Mouse (Mus musculus): ENCODE measurements at regions not wholly inside any gene's neighbourhood (a gene's known extent, or its start where the extent isn't known, plus 50 kb on each side); places are given as distances from the start of the nearest gene placed in this dataset.

DNA sequence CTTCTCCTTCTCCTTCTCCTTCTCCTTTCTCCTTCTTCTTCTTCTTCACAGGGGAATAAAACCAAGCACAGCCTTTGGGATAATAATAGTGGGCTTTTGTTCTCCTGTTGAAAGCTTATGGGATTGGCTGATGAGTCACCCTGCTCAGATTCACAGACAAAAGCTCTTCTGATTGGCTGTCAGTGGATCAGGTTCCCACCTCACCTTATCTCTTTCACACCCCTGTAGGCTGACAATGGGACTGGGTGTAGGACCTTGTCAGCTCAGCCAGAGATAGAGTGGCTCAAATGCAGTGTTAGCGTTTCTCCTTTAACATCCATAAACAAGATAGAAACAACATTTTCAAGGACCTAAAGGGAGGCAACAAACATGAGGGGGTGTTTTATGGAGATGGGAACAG, 263.9 kb downstream of the Ndfip2 start:
- ATAC-seq (ENCODE audit: extremely low read depth, insufficient number of reproducible peaks, low FRiP score, poor library complexity, severe bottlenecking) = no peak

DNA sequence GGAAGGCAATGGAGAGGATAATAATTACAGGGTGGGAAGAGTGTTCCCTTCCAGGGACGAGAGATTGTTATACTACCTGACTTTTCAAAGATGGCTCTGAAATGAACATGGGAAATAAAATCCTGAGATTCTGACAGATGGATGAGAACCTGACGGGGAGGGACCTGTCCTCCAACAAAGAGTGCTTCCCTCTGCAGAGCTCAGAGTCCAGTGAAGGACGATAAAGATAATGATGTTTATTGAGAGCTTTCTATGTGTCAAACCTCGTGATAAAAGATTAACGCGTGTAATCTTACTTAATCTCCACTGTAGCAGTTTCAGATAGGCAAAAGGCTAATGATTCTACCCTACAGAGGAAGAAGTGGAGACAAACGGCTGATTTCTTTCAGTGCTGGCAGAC, 260.3 kb downstream of the Ndfip2 start:
- Histone ChIP-seq H3K9me3 (replicated peaks) (peaks cover 50% of the 10 kb centered on the region), H3K36me3 (replicated peaks) (no peaks in the 10 kb centered on the region), H3K4me1 (ENCODE audit: insufficient read depth, low read depth, low read length) (no peaks in the 10 kb centered on the region), H3K27me3 (ENCODE audit: insufficient read depth, low read length) (no peaks in the 10 kb centered on the region), H3K4me3 (ENCODE audit: low read depth, low read length) (no peak overlapping the region)
- TF ChIP-seq GATA1 (IDR thresholded peaks at IDR 0.05; ENCODE audit: borderline replicate concordance, low read length) (no peak), TAL1 (conservative IDR thresholded peaks at IDR 0.05; ENCODE audit: low read depth, low read length) (no peak), GATA2 (IDR thresholded peaks at IDR 0.05; ENCODE audit: borderline replicate concordance, low read depth, low read length) (no peak), CTCF (IDR thresholded peaks at IDR 0.05; ENCODE audit: low read depth, low read length) (no peak), POLR2AphosphoS5 (IDR thresholded peaks at IDR 0.05; ENCODE audit: insufficient replicate concordance, low read depth, low read length) (no peak)
- ATAC-seq (ENCODE audit: extremely low read depth, insufficient number of reproducible peaks, low FRiP score, poor library complexity, severe bottlenecking) = no peak
- no peak for DNase-seq (ENCODE audit: low spot score)

More for the DNA sequence above, 263.9 kb downstream of the Ndfip2 start:
- Histone ChIP-seq H3K36me3 (replicated peaks) (no peaks in the 10 kb centered on the region), H3K4me3 (ENCODE audit: low read depth, low read length) (no peak overlapping the region), H3K27me3 (ENCODE audit: insufficient read depth, low read length) (no peaks in the 10 kb centered on the region), H3K4me1 (ENCODE audit: insufficient read depth, low read depth, low read length) (no peaks in the 10 kb centered on the region), H3K9me3 (replicated peaks) (peaks cover 39% of the 10 kb centered on the region)
- TF ChIP-seq TAL1 (conservative IDR thresholded peaks at IDR 0.05; ENCODE audit: low read depth, low read length) = no peak
- TF ChIP-seq GATA2 (IDR thresholded peaks at IDR 0.05; ENCODE audit: borderline replicate concordance, low read depth, low read length) = no peak
- TF ChIP-seq POLR2AphosphoS5 (IDR thresholded peaks at IDR 0.05; ENCODE audit: insufficient replicate concordance, low read depth, low read length) = no peak
- no peak for TF ChIP-seq CTCF (IDR thresholded peaks at IDR 0.05; ENCODE audit: low read depth, low read length)
- TF ChIP-seq GATA1 (IDR thresholded peaks at IDR 0.05; ENCODE audit: borderline replicate concordance, low read length) = no peak
- DNase-seq (ENCODE audit: low spot score) = no peak

DNA sequence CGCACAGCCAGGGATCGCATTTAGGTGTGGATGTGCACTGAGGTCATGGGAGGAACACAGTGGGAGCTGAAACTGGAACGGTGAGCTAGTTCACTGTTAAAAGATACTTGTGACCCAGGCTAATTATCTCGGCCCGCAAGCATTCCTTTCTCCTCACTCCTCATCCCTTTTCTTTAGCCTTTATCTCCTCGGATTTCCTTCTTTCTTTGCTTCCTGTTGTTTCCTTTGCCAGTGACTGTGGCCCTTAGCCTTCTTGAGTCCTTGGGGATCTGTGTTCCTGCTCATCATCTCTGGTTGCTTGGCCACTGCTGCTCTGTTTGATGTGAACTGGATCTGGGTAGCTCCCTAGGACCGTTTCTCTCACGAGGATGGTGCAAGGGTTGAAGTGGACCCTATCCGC, 256.0 kb downstream of the Ndfip2 start:
- Histone ChIP-seq H3K9me3 (replicated peaks) (peaks cover 56% of the 10 kb centered on the region), H3K4me1 (ENCODE audit: insufficient read depth, low read depth, low read length) (no peaks in the 10 kb centered on the region), H3K27me3 (ENCODE audit: insufficient read depth, low read length) (no peaks in the 10 kb centered on the region), H3K36me3 (replicated peaks) (no peaks in the 10 kb centered on the region), H3K4me3 (ENCODE audit: low read depth, low read length) (no peak overlapping the region)
- TF ChIP-seq POLR2AphosphoS5 (IDR thresholded peaks at IDR 0.05; ENCODE audit: insufficient replicate concordance, low read depth, low read length) (no peak), TAL1 (conservative IDR thresholded peaks at IDR 0.05; ENCODE audit: low read depth, low read length) (no peak), GATA2 (IDR thresholded peaks at IDR 0.05; ENCODE audit: borderline replicate concordance, low read depth, low read length) (no peak), GATA1 (IDR thresholded peaks at IDR 0.05; ENCODE audit: borderline replicate concordance, low read length) (no peak), CTCF (IDR thresholded peaks at IDR 0.05; ENCODE audit: low read depth, low read length) (no peak)
- ATAC-seq (ENCODE audit: extremely low read depth, insufficient number of reproducible peaks, low FRiP score, poor library complexity, severe bottlenecking) (no peak), DNase-seq (ENCODE audit: low spot score) (no peak)

DNA sequence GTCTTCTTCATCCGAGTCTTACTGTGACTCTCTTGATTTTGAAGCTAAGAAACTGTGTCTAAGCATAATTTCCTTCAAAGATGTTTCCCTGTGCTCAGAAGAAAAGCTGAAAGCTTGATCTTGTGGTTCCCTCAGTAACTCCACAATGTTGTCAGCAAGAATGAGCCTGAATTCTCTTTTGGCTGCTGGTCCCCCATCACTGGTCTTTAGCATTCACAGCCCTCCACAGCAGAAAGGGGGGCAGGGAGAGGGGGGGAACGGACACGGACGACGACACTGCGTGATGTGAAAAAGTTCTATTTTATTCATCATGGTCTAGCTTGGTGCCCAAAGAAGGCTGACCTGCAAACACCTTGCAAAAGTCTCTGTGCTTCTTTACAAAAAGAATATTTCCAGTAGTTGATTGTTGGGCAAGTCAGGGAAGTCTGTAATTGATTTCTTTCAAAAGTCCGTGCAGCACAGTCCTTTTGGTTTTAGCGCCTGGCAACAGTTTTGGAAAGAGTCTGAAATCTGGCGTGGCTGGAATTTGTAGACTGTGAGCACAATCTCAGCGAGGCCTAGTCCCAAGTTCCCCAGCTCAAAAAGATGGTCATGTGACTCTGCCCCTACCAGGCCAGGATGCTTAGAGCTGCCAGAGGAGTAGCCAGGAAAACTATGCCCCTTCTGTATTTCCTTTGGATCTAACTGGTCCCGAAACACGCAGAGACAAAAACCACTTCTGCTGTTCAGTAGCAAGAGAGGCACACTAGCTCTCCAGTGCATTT, 254.7 kb downstream of the Ndfip2 start:
- Histone ChIP-seq H3K27me3 (ENCODE audit: insufficient read depth, low read length) (no peaks in the 10 kb centered on the region), H3K9me3 (replicated peaks) (peaks cover 56% of the 10 kb centered on the region), H3K4me3 (ENCODE audit: low read depth, low read length) (no peak overlapping the region), H3K36me3 (replicated peaks) (no peaks in the 10 kb centered on the region), H3K4me1 (ENCODE audit: insufficient read depth, low read depth, low read length) (no peaks in the 10 kb centered on the region)
- no peak for ATAC-seq (ENCODE audit: extremely low read depth, insufficient number of reproducible peaks, low FRiP score, poor library complexity, severe bottlenecking)
- no peak for TF ChIP-seq POLR2AphosphoS5 (IDR thresholded peaks at IDR 0.05; ENCODE audit: insufficient replicate concordance, low read depth, low read length)
- no peak for TF ChIP-seq TAL1 (conservative IDR thresholded peaks at IDR 0.05; ENCODE audit: low read depth, low read length)
- TF ChIP-seq GATA2 (IDR thresholded peaks at IDR 0.05; ENCODE audit: borderline replicate concordance, low read depth, low read length) = no peak
- TF ChIP-seq GATA1 (IDR thresholded peaks at IDR 0.05; ENCODE audit: borderline replicate concordance, low read length) = no peak
- no peak for TF ChIP-seq CTCF (IDR thresholded peaks at IDR 0.05; ENCODE audit: low read depth, low read length)
- DNase-seq (ENCODE audit: low spot score) = no peak

DNA sequence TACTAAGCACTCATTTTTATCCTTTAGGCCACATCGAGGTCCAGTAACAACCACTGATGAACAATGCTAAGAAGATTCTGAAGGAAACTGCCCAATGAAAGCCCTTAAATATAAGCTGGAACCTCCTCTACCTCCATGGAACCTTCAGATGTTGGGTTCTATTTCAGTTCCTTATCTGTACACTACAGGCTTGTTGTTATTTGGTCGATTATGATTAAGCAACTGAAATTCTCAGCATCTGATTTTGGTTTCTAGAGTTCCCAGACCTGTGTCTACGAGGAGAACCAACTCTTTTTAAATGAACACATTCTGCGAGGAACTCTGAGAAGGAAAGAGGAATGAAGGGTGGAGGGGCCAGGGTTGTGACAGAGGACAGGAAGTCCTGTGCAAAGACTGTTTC, 253.5 kb downstream of the Ndfip2 start:
- H3K27me3 ChIP-seq (ENCODE audit: insufficient read depth, low read length) = no peaks in the 10 kb centered on the region
- TF ChIP-seq GATA1 (IDR thresholded peaks at IDR 0.05; ENCODE audit: borderline replicate concordance, low read length) (no peak), CTCF (IDR thresholded peaks at IDR 0.05; ENCODE audit: low read depth, low read length) (no peak)
- ATAC-seq (ENCODE audit: extremely low read depth, insufficient number of reproducible peaks, low FRiP score, poor library complexity, severe bottlenecking) (no peak), DNase-seq (ENCODE audit: low spot score) (no peak)
- H3K4me1 ChIP-seq (ENCODE audit: insufficient read depth, low read depth, low read length) = no peaks in the 10 kb centered on the region
- peaks cover 62% of the 10 kb centered on the region for H3K9me3 ChIP-seq (replicated peaks)
- H3K36me3 ChIP-seq (replicated peaks) = no peaks in the 10 kb centered on the region
- no peak overlapping the region for H3K4me3 ChIP-seq (ENCODE audit: low read depth, low read length)

DNA sequence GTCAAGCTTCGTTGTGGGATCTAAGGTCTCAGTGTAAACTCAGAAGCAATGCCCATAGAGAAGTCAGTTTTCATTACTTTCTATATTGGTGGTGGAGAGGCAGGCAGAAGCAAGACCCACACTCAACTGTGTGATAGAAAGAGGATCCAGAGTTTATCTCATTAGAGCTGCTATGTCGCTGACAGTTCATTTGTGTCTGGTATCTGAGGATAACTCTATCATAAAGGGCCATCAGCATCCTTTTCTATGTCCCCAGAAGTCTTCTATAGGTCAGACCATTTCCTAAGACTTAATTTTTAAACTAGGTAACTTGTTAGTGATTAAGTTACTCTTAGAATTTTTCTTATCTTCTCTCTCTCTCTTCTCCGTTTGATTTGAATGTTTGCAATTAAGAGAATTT, 252.8 kb downstream of the Ndfip2 start:
- ATAC-seq (ENCODE audit: extremely low read depth, insufficient number of reproducible peaks, low FRiP score, poor library complexity, severe bottlenecking) (no peak), DNase-seq (ENCODE audit: low spot score) (no peak)
- Histone ChIP-seq H3K4me1 (ENCODE audit: insufficient read depth, low read depth, low read length) (no peaks in the 10 kb centered on the region), H3K27me3 (ENCODE audit: insufficient read depth, low read length) (no peaks in the 10 kb centered on the region), H3K4me3 (ENCODE audit: low read depth, low read length) (no peak overlapping the region), H3K9me3 (replicated peaks) (peaks cover 63% of the 10 kb centered on the region), H3K36me3 (replicated peaks) (no peaks in the 10 kb centered on the region)
- TF ChIP-seq TAL1 (conservative IDR thresholded peaks at IDR 0.05; ENCODE audit: low read depth, low read length) (no peak), GATA1 (IDR thresholded peaks at IDR 0.05; ENCODE audit: borderline replicate concordance, low read length) (no peak), GATA2 (IDR thresholded peaks at IDR 0.05; ENCODE audit: borderline replicate concordance, low read depth, low read length) (no peak), CTCF (IDR thresholded peaks at IDR 0.05; ENCODE audit: low read depth, low read length) (no peak), POLR2AphosphoS5 (IDR thresholded peaks at IDR 0.05; ENCODE audit: insufficient replicate concordance, low read depth, low read length) (no peak)
